Mouse (Mus musculus) effector memory CD4-positive, alpha-beta T cell, adult 5 months (primary cell): Measurements from ENCODE around the gene Thsd7b. TPM values are rescaled to one million over a fixed set of nuclear protein-coding genes. Genes with fewer than 3 reads are reported as not detected.

Experiments used
- polyA plus RNA-seq: library from polyadenylated mRNA; unstranded; fragments of 100-300 nt; shearing (Covaris generic); gene quantifications from one replicate; pipeline ENCODE4 v1.2.1, GENCODE M21; 2017

Thsd7b gene
- polyA plus RNA-seq, result 1.1 TPM

GRCm38 (mm10) chr1:129272982-129273937 lies at the start of gene Thsd7b:
TSS of gene Thsd7b (plus strand) at chr1:129273302.

